In genomic region chr4:129057533-129058206, GRCm38 (mm10) we compare ENCODE assay signal across 8 mouse cellular contexts. TPM values are rescaled to one million over a fixed set of nuclear protein-coding genes. Genes with fewer than 3 reads are reported as not detected.
DNase-seq lines count a peak whose midpoint lies in the region; ATAC-seq and TF ChIP-seq lines count a peak whose summit lies in the region.

No protein-coding gene starts in this region.

- peak; percentile 95 for DNase-seq in 3134 (ENCODE audit: extremely low read depth, insufficient read length, low spot score)
- peak; percentile 96 to 98 for DNase-seq in adrenal gland, postnatal 36 days
- DNase-seq in heart, adult 8-10 months (ENCODE audit: low spot score): peak; percentile 94
- DNase-seq in kidney, adult 9 months: peak; percentile 97
- peak; percentile 97 for DNase-seq in limb, embryonic 14.5 days (ENCODE audit: low spot score)
- DNase-seq in midbrain, postnatal 0 days (ENCODE audit: low spot score): peak; percentile 98
- peak; percentile 94 to 97 for DNase-seq in spleen, postnatal 14 days (ENCODE audit: low spot score in 2 of 2)

- peak overlapping the region; percentile 93 for H3K4me3 ChIP-seq in embryonic facial prominence, embryonic 13.5 days
- H3K4me3 ChIP-seq in limb, embryonic 14.5 days (replicated peaks; ENCODE audit: low read length): peak overlapping the region; percentile 82
- peak overlapping the region; percentile 80 for H3K4me3 ChIP-seq in midbrain, postnatal 0 days (ENCODE audit: low read depth, low read length)

- H3K9me3 ChIP-seq in embryonic facial prominence, embryonic 13.5 days: no peaks in the 10 kb centered on the region
- H3K9me3 ChIP-seq in limb, embryonic 14.5 days (ENCODE audit: control insufficient read depth, low read length): no peaks in the 10 kb centered on the region
- no peaks in the 10 kb centered on the region for H3K9me3 ChIP-seq in midbrain, postnatal 0 days (ENCODE audit: low read length)

- H3K4me2 ChIP-seq in embryonic facial prominence, embryonic 13.5 days: peak overlapping the region; percentile 100
- H3K4me2 ChIP-seq in limb, embryonic 14.5 days (replicated peaks; ENCODE audit: low read depth, low read length, severe bottlenecking): peak overlapping the region; percentile 99
- H3K4me2 ChIP-seq in midbrain, postnatal 0 days (ENCODE audit: low read depth, low read length, poor library complexity, severe bottlenecking): peak overlapping the region; percentile 88

- no peaks in the 10 kb centered on the region for H3K27me3 ChIP-seq in embryonic facial prominence, embryonic 13.5 days
- no peaks in the 10 kb centered on the region for H3K27me3 ChIP-seq in limb, embryonic 14.5 days (ENCODE audit: control insufficient read depth, insufficient read depth, low read length)
- H3K27me3 ChIP-seq in midbrain, postnatal 0 days (ENCODE audit: insufficient read depth, low read length): no peaks in the 10 kb centered on the region

- WGBS in embryonic facial prominence, embryonic 13.5 days: 4% methylated on average over 35 of the region's 44 CpGs
- WGBS in limb, embryonic 14.5 days: 5% methylated on average over 32 of the region's 44 CpGs
- WGBS in midbrain, postnatal 0 days: 5% methylated on average over 32 of the region's 44 CpGs

- TF ChIP-seq POLR2A in limb, embryonic 14.5 days (IDR thresholded peaks at IDR 0.05; ENCODE audit: borderline replicate concordance, extremely low read depth, insufficient read depth, insufficient read length): peak; percentile 90; the same call in 1 of the 2 replicates

- H3K27ac ChIP-seq in embryonic facial prominence, embryonic 13.5 days: peak overlapping the region; percentile 93
- H3K27ac ChIP-seq in limb, embryonic 14.5 days (replicated peaks; ENCODE audit: low read depth, low read length): peak overlapping the region; percentile 84
- H3K27ac ChIP-seq in midbrain, postnatal 0 days (ENCODE audit: low read depth, low read length): peak overlapping the region; percentile 92

- ATAC-seq in embryonic facial prominence, embryonic 13.5 days (ENCODE audit: insufficient number of reproducible peaks, insufficient read depth, low FRiP score, low TSS enrichment, low read depth): peak; percentile 93
- ATAC-seq in limb, embryonic 14.5 days (ENCODE audit: low FRiP score, low read depth): peak; percentile 97
- peak; percentile 95 for ATAC-seq in midbrain, postnatal 0 days (ENCODE audit: low FRiP score)

- H3K4me1 ChIP-seq in embryonic facial prominence, embryonic 13.5 days: peaks cover 18% of the 10 kb centered on the region
- H3K4me1 ChIP-seq in limb, embryonic 14.5 days (ENCODE audit: control insufficient read depth, insufficient read depth, low read length): peaks cover 9% of the 10 kb centered on the region
- H3K4me1 ChIP-seq in midbrain, postnatal 0 days (ENCODE audit: insufficient read depth, low read length): peaks cover 4% of the 10 kb centered on the region; the same call in 1 of the 2 replicates

- H3K36me3 ChIP-seq in embryonic facial prominence, embryonic 13.5 days: no peaks in the 10 kb centered on the region
- H3K36me3 ChIP-seq in limb, embryonic 14.5 days (ENCODE audit: control insufficient read depth, insufficient read depth, low read length): no peaks in the 10 kb centered on the region
- no peaks in the 10 kb centered on the region for H3K36me3 ChIP-seq in midbrain, postnatal 0 days (ENCODE audit: insufficient read depth, low read length)

- peak overlapping the region; percentile 92 for H3K9ac ChIP-seq in embryonic facial prominence, embryonic 13.5 days
- peak overlapping the region; percentile 91 for H3K9ac ChIP-seq in limb, embryonic 14.5 days (ENCODE audit: low read depth, low read length, severe bottlenecking)
- peak overlapping the region; percentile 90 for H3K9ac ChIP-seq in midbrain, postnatal 0 days (replicated peaks; ENCODE audit: low read length, poor library complexity, severe bottlenecking)

- peak; percentile 1; the same call in 1 of the 2 replicates for TF ChIP-seq CTCF in midbrain, postnatal 0 days (IDR thresholded peaks at IDR 0.05)

RNA-seq across cellular contexts. Expression of gene Rnf19b, which starts 0.4 kb away (rescaled TPM):
- 10 to 100 TPM; 41.1 to 45.6 TPM for total RNA-seq in adrenal gland, postnatal 36 days (2021)
- polyA plus RNA-seq in embryonic facial prominence, embryonic 13.5 days (2015; fragmentation: Nextera tagmentation; extraction: Ambion mirVana): 9.1 and 9.5 TPM in 2 replicates
- 10 to 100 TPM; 26.0 to 30.0 (median 27.7) TPM for total RNA-seq in heart, adult 8-10 months (2022)
- polyA plus RNA-seq in limb, embryonic 14.5 days (2012; rRNA removed): 28.1 and 29.1 TPM in 2 replicates
- 9.9 and 10.0 TPM in 2 replicates for polyA plus RNA-seq in limb, embryonic 14.5 days (2014; fragmentation: Nextera tagmentation; extraction: Ambion mirVana)
- total RNA-seq in midbrain, postnatal 0 days (2014; rRNA removed): 138 and 160 TPM in 2 replicates
- polyA plus RNA-seq in midbrain, postnatal 0 days (2015; fragmentation: Nextera tagmentation; extraction: Ambion mirVana): 34.8 and 40.2 TPM in 2 replicates

RNA-seq across cellular contexts. Expression of gene Tmem54, which starts 47.7 kb away (rescaled TPM):
- not detected for total RNA-seq in adrenal gland, postnatal 36 days (2021)
- 10.6 and 11.3 TPM in 2 replicates for polyA plus RNA-seq in embryonic facial prominence, embryonic 13.5 days (2015; fragmentation: Nextera tagmentation; extraction: Ambion mirVana)
- not detected for total RNA-seq in heart, adult 8-10 months (2022)
- polyA plus RNA-seq in limb, embryonic 14.5 days (2012; rRNA removed): 8.8 and 9.9 TPM in 2 replicates
- 11.1 and 13.3 TPM in 2 replicates for polyA plus RNA-seq in limb, embryonic 14.5 days (2014; fragmentation: Nextera tagmentation; extraction: Ambion mirVana)
- total RNA-seq in midbrain, postnatal 0 days (2014; rRNA removed): 0.99 TPM in 1 of 2 replicates, not detected in the other
- polyA plus RNA-seq in midbrain, postnatal 0 days (2015; fragmentation: Nextera tagmentation; extraction: Ambion mirVana): 0.21 TPM in 1 of 2 replicates, not detected in the other

Comparison
In these comparisons a context has a peak if more than half of its experiments do, and no peak if none do; other contexts are left out.
1. Peak in every context shown above with its lines: DNase-seq, ATAC-seq, H3K4me3 ChIP-seq and H3K27ac ChIP-seq.